In genomic region chr7:45461781-45462180, GRCm38 (mm10) we compare ENCODE assay signal across 12 mouse cellular contexts. TPM values are rescaled to one million over a fixed set of nuclear protein-coding genes. Genes with fewer than 3 reads are reported as not detected.
A peak's percentile ranks its signal among the peaks of the same experiment; 100 is the strongest.
DNase-seq lines count a peak whose midpoint lies in the region; ATAC-seq and TF ChIP-seq lines count a peak whose summit lies in the region.
"Had no signal": no experiment of that assay in that cellular context is flagged by ENCODE, and none has a peak within 500 bp of the region (broad histone marks: within the 10 kb centered on the region; RNA-seq: fewer than 3 reads in every experiment).

No protein-coding gene starts in this region.

- DNase-seq in gastrocnemius, adult 2 months, result no peak
- no peak for DNase-seq in gastrocnemius, postnatal 10 days
- DNase-seq in lung, postnatal 25 days (ENCODE audit: low spot score), result no peak
- no peak for DNase-seq in spleen, adult 12 weeks (ENCODE audit: low spot score)
- DNase-seq in right cerebral cortex, postnatal 36 days (ENCODE audit: low spot score in 2 of 2), result no peak
- DNase-seq: B cell, adult 2 months; right cerebral cortex, postnatal 14 days had no signal

- WGBS in lung, embryonic 15.5 days, result 85% methylated on average over 4 of the region's 4 CpGs
- WGBS in macrophage (ENCODE audit: missing documents), result 95% methylated on average over 3 of the region's 4 CpGs

- no peak for TF ChIP-seq CTCF in gastrocnemius, adult 2 months (IDR thresholded peaks at IDR 0.05)
- TF ChIP-seq CTCF in embryonic fibroblast, embryonic 13.5 days (IDR thresholded peaks at IDR 0.05; ENCODE audit: borderline replicate concordance, insufficient read depth, low read length), result no peak

- no peak for ATAC-seq in lung, embryonic 15.5 days (ENCODE audit: borderline replicate concordance, extremely low read depth, low FRiP score, low TSS enrichment)

- H3K27me3 ChIP-seq in lung, embryonic 15.5 days, result no peaks in the 10 kb centered on the region

- peaks cover 46% of the 10 kb centered on the region for H3K36me3 ChIP-seq in lung, embryonic 15.5 days
- H3K36me3 ChIP-seq in macrophage (ENCODE audit: inconsistent target), result peaks cover 33% of the 10 kb centered on the region; the same call in 1 of the 2 replicates

- TF ChIP-seq POLR2A in embryonic fibroblast, embryonic 13.5 days (IDR thresholded peaks at IDR 0.05; ENCODE audit: low read depth, low read length), result no peak

- H3K9ac ChIP-seq in lung, embryonic 15.5 days, result no peak overlapping the region

- no peaks in the 10 kb centered on the region for H3K9me3 ChIP-seq in lung, embryonic 15.5 days

- no peak overlapping the region for H3K4me2 ChIP-seq in lung, embryonic 15.5 days

- H3K79me2 ChIP-seq in macrophage (ENCODE audit: inconsistent target), result peaks cover 83% of the 10 kb centered on the region

- H3K4me3 ChIP-seq in gastrocnemius, adult 2 months, result peak overlapping the region; percentile 39
- no peak overlapping the region for H3K4me3 ChIP-seq in lung, embryonic 15.5 days
- no peak overlapping the region for H3K4me3 ChIP-seq in embryonic fibroblast, embryonic 13.5 days (ENCODE audit: insufficient read depth, low read length)
- no peak overlapping the region for H3K4me3 ChIP-seq in macrophage (ENCODE audit: inconsistent target)

- H3K27ac ChIP-seq in gastrocnemius, adult 2 months, result peak overlapping the region; percentile 97
- H3K27ac ChIP-seq in lung, embryonic 15.5 days, result peak overlapping the region; percentile 89
- peak overlapping the region; percentile 73 for H3K27ac ChIP-seq in embryonic fibroblast, embryonic 13.5 days (ENCODE audit: insufficient read depth, low read length)
- peak overlapping the region; percentile 100 for H3K27ac ChIP-seq in macrophage

- H3K4me1 ChIP-seq in lung, embryonic 15.5 days, result peaks cover 47% of the 10 kb centered on the region
- peaks cover 12% of the 10 kb centered on the region for H3K4me1 ChIP-seq in embryonic fibroblast, embryonic 13.5 days (ENCODE audit: control insufficient read depth, insufficient read depth, low read length)

- intact Hi-C loops in gastrocnemius, adult 2 months (cut with DNase I), result no loop called here

RNA-seq across cellular contexts. Expression of gene Ftl1, which starts 2.1 kb away (rescaled TPM):
- 100 to 1,000 TPM; 122 to 149 TPM for total RNA-seq in gastrocnemius, adult 2 months (2021)
- total RNA-seq in gastrocnemius, postnatal 10 days (2021), result 100 to 1,000 TPM; 173 to 194 TPM
- 5,197 and 5,279 TPM in 2 replicates for polyA plus RNA-seq in lung, embryonic 15.5 days (2015; fragmentation: Nextera tagmentation; extraction: Ambion mirVana)
- polyA plus RNA-seq in embryonic fibroblast, embryonic 13.5 days (2011; ENCODE audit: insufficient read length, low read depth, missing spikeins), result 3,506 and 4,699 TPM in 2 replicates
- total RNA-seq in macrophage (2018; cell fraction: chromatin; rRNA removed), result 1,000 to 10,000 TPM in 17 of 26 experiments, 100 to 1,000 TPM in 9; 394 to 2,185 (median 1,126) TPM
- over 10,000 TPM; 22,605 to 41,733 (median 29,198) TPM for total RNA-seq in macrophage (2018; cell fraction: cytosol; rRNA removed)
- 1,000 to 10,000 TPM; 1,882 to 6,751 (median 4,081) TPM for total RNA-seq in macrophage (2018; cell fraction: nucleus; rRNA removed)
- polyA plus RNA-seq in macrophage (2018), result 15,351 to 37,573 TPM (median 32,957 TPM) in 3 replicates

RNA-seq across cellular contexts. Expression of gene Bax, which starts 4.9 kb away (rescaled TPM):
- total RNA-seq in gastrocnemius, adult 2 months (2021), result 10 to 100 TPM; 17.6 to 18.4 TPM
- 10 to 100 TPM; 29.4 to 29.6 TPM for total RNA-seq in gastrocnemius, postnatal 10 days (2021)
- 161 and 176 TPM in 2 replicates for polyA plus RNA-seq in lung, embryonic 15.5 days (2015; fragmentation: Nextera tagmentation; extraction: Ambion mirVana)
- polyA plus RNA-seq in embryonic fibroblast, embryonic 13.5 days (2011; ENCODE audit: insufficient read length, low read depth, missing spikeins), result 218 and 278 TPM in 2 replicates
- total RNA-seq in macrophage (2018; cell fraction: chromatin; rRNA removed), result 100 to 1,000 TPM in 21 of 26 experiments, 10 to 100 TPM in 5; 69.8 to 213 (median 134) TPM
- 100 to 1,000 TPM; 144 to 214 (median 171) TPM for total RNA-seq in macrophage (2018; cell fraction: cytosol; rRNA removed)
- 100 to 1,000 TPM; 106 to 261 (median 170) TPM for total RNA-seq in macrophage (2018; cell fraction: nucleus; rRNA removed)
- polyA plus RNA-seq in macrophage (2018), result 72.6 to 246 TPM (median 245 TPM) in 3 replicates

RNA-seq across cellular contexts. Expression of gene Tulp2, which starts 19.9 kb away (rescaled TPM):
- under 1 TPM in 1 of 2 experiments, not detected in 1; 0.39 TPM for total RNA-seq in gastrocnemius, adult 2 months (2021)
- not detected for total RNA-seq in gastrocnemius, postnatal 10 days (2021)
- 0.33 and 0.74 TPM in 2 replicates for polyA plus RNA-seq in lung, embryonic 15.5 days (2015; fragmentation: Nextera tagmentation; extraction: Ambion mirVana)
- not detected in 2 replicates for polyA plus RNA-seq in embryonic fibroblast, embryonic 13.5 days (2011; ENCODE audit: insufficient read length, low read depth, missing spikeins)
- total RNA-seq in macrophage (2018; cell fraction: chromatin; rRNA removed), result not detected
- under 1 TPM in 1 of 26 experiments, not detected in 25; 0.10 TPM for total RNA-seq in macrophage (2018; cell fraction: cytosol; rRNA removed)
- not detected for total RNA-seq in macrophage (2018; cell fraction: nucleus; rRNA removed)
- not detected in 3 replicates for polyA plus RNA-seq in macrophage (2018)
- total RNA-seq: gastrocnemius, postnatal 14 days had no signal
- polyA plus RNA-seq: cerebellum, adult 2 months had no signal

RNA-seq across cellular contexts. Expression of gene Ruvbl2, which starts 23.9 kb away (rescaled TPM):
- 10 to 100 TPM; 18.2 to 28.1 TPM for total RNA-seq in gastrocnemius, adult 2 months (2021)
- total RNA-seq in gastrocnemius, postnatal 10 days (2021), result 10 to 100 TPM; 29.4 to 36.9 TPM
- polyA plus RNA-seq in lung, embryonic 15.5 days (2015; fragmentation: Nextera tagmentation; extraction: Ambion mirVana), result 161 and 173 TPM in 2 replicates
- 67.9 and 74.6 TPM in 2 replicates for polyA plus RNA-seq in embryonic fibroblast, embryonic 13.5 days (2011; ENCODE audit: insufficient read length, low read depth, missing spikeins)
- 10 to 100 TPM in 8 of 26 experiments, 1 to 10 TPM in 18; 1.1 to 17.1 (median 8.7) TPM for total RNA-seq in macrophage (2018; cell fraction: chromatin; rRNA removed)
- 10 to 100 TPM; 11.6 to 25.0 (median 18.3) TPM for total RNA-seq in macrophage (2018; cell fraction: cytosol; rRNA removed)
- total RNA-seq in macrophage (2018; cell fraction: nucleus; rRNA removed), result 10 to 100 TPM in 3 of 26 experiments, 1 to 10 TPM in 23; 3.4 to 16.9 (median 6.7) TPM
- polyA plus RNA-seq in macrophage (2018), result 14.9 to 41.5 TPM (median 18.7 TPM) in 3 replicates

RNA-seq across cellular contexts. Expression of gene Gm45808, which starts 24.8 kb away (rescaled TPM):
- 1 to 10 TPM; 5.5 to 8.4 TPM for total RNA-seq in gastrocnemius, adult 2 months (2021)
- total RNA-seq in gastrocnemius, postnatal 10 days (2021), result 1 to 10 TPM; 3.8 to 6.4 TPM
- not detected in 2 replicates for polyA plus RNA-seq in lung, embryonic 15.5 days (2015; fragmentation: Nextera tagmentation; extraction: Ambion mirVana)
- not detected in 2 replicates for polyA plus RNA-seq in embryonic fibroblast, embryonic 13.5 days (2011; ENCODE audit: insufficient read length, low read depth, missing spikeins)
- not detected for total RNA-seq in macrophage (2018; cell fraction: chromatin; rRNA removed)
- under 1 TPM in 7 of 26 experiments, not detected in 19; 0.22 to 0.78 (median 0.34) TPM for total RNA-seq in macrophage (2018; cell fraction: cytosol; rRNA removed)
- total RNA-seq in macrophage (2018; cell fraction: nucleus; rRNA removed), result not detected
- not detected in 3 replicates for polyA plus RNA-seq in macrophage (2018)
- polyA plus RNA-seq: cerebellum, adult 2 months had no signal
